8 mouse cellular contexts compared by ENCODE assay signal in genomic region chr3:104817991-104818748, GRCm38 (mm10). TPM values are rescaled to one million over a fixed set of nuclear protein-coding genes. Genes with fewer than 3 reads are reported as not detected.
A peak's percentile ranks its signal among the peaks of the same experiment; 100 is the strongest.
DNase-seq lines count a peak whose midpoint lies in the region; ATAC-seq and TF ChIP-seq lines count a peak whose summit lies in the region.

Gene Mov10, minus strand, starts transcription at chr3:104818563.

- H3K27ac ChIP-seq in CH12.LX (ENCODE audit: insufficient read depth, low read depth): peak within 1 kb of the TSS; percentile 50
- peak within 1 kb of the TSS; percentile 87 to 96 for H3K27ac ChIP-seq in heart, embryonic 14.5 days (replicated peaks in 1 of 2; ENCODE audit: control insufficient read depth in 1 of 2, insufficient read depth in 1 of 2, low read depth in 2 of 2, low read length in 2 of 2)
- peak within 1 kb of the TSS; percentile 99 for H3K27ac ChIP-seq in kidney, postnatal 0 days
- H3K27ac ChIP-seq in liver, postnatal 0 days (ENCODE audit: low read depth): peak within 1 kb of the TSS; percentile 90
- peak within 1 kb of the TSS; percentile 73 for H3K27ac ChIP-seq in neural tube, embryonic 13.5 days (replicated peaks)

- no peaks in the 10 kb centered on the region for H3K9me3 ChIP-seq in CH12.LX (replicated peaks; ENCODE audit: low read length)
- H3K9me3 ChIP-seq in heart, embryonic 14.5 days (ENCODE audit: control insufficient read depth, low read length): no peaks in the 10 kb centered on the region
- H3K9me3 ChIP-seq in kidney, postnatal 0 days (replicated peaks; ENCODE audit: low read length): no peaks in the 10 kb centered on the region
- no peaks in the 10 kb centered on the region for H3K9me3 ChIP-seq in liver, postnatal 0 days (ENCODE audit: low read length)
- no peaks in the 10 kb centered on the region for H3K9me3 ChIP-seq in neural tube, embryonic 13.5 days

- H3K9ac ChIP-seq in CH12.LX (ENCODE audit: insufficient read depth, low read depth): peak within 1 kb of the TSS; percentile 87
- peak within 1 kb of the TSS; percentile 97 for H3K9ac ChIP-seq in heart, embryonic 14.5 days (ENCODE audit: low read length)
- H3K9ac ChIP-seq in kidney, postnatal 0 days (ENCODE audit: low read depth, low read length): peak within 1 kb of the TSS; percentile 98
- peak within 1 kb of the TSS; percentile 95 for H3K9ac ChIP-seq in liver, postnatal 0 days (replicated peaks)
- H3K9ac ChIP-seq in neural tube, embryonic 13.5 days: peak within 1 kb of the TSS; percentile 83

- dilution Hi-C loops in CH12.LX (cut with MboI; ENCODE audit: extremely low pct_ligation_motif_present, extremely low pct_unique_long_range_greater_than_20kb, low sequenced_read_pairs): no loop called here

- no peak for TF ChIP-seq CTCF in CH12.LX (conservative IDR thresholded peaks at IDR 0.05 in 1 of 2, IDR thresholded peaks at IDR 0.05 in 1 of 2; ENCODE audit: low read depth in 2 of 2, low read length in 2 of 2)
- TF ChIP-seq CTCF in brain, embryonic 14.5 days (IDR thresholded peaks at IDR 0.05; ENCODE audit: borderline replicate concordance, extremely low read depth, insufficient read depth, insufficient read length): no peak
- no peak for TF ChIP-seq CTCF in kidney, postnatal 0 days (IDR thresholded peaks at IDR 0.05; ENCODE audit: low read depth)
- no peak for TF ChIP-seq CTCF in liver, postnatal 0 days (IDR thresholded peaks at IDR 0.05; ENCODE audit: low read depth)

- TF ChIP-seq RAD21 in CH12.LX (IDR thresholded peaks at IDR 0.05; ENCODE audit: low read depth, low read length): no peak

- no peak for TF ChIP-seq EP300 in CH12.LX (IDR thresholded peaks at IDR 0.05; ENCODE audit: low read length)
- TF ChIP-seq EP300 in liver, postnatal 0 days (IDR thresholded peaks at IDR 0.05; ENCODE audit: low read depth): no peak

- peak within 1 kb of the TSS; percentile 92 for H3K4me2 ChIP-seq in CH12.LX (ENCODE audit: insufficient read depth, low read depth, poor library complexity, severe bottlenecking)
- peak within 1 kb of the TSS; percentile 78 for H3K4me2 ChIP-seq in heart, embryonic 14.5 days (ENCODE audit: low read length)
- H3K4me2 ChIP-seq in kidney, postnatal 0 days (ENCODE audit: low read length): peak within 1 kb of the TSS; percentile 81
- H3K4me2 ChIP-seq in liver, postnatal 0 days (ENCODE audit: low read depth, low read length): peak within 1 kb of the TSS; percentile 89
- H3K4me2 ChIP-seq in neural tube, embryonic 13.5 days: peak within 1 kb of the TSS; percentile 98

- no peaks in the 10 kb centered on the region for H3K27me3 ChIP-seq in CH12.LX (replicated peaks)
- no peaks in the 10 kb centered on the region for H3K27me3 ChIP-seq in heart, embryonic 14.5 days (ENCODE audit: control insufficient read depth, insufficient read depth, low read length)
- H3K27me3 ChIP-seq in kidney, postnatal 0 days (ENCODE audit: insufficient read depth, low read length): no peaks in the 10 kb centered on the region
- no peaks in the 10 kb centered on the region for H3K27me3 ChIP-seq in liver, postnatal 0 days (ENCODE audit: insufficient read depth, low read length)
- no peaks in the 10 kb centered on the region for H3K27me3 ChIP-seq in neural tube, embryonic 13.5 days

- peak within 1 kb of the TSS; percentile 80 to 90 (median 88) for H3K4me3 ChIP-seq in CH12.LX (replicated peaks in 1 of 3; ENCODE audit: low read depth in 2 of 3, low read length in 2 of 3, poor library complexity in 1 of 3)
- peak within 1 kb of the TSS; percentile 68 to 94 for H3K4me3 ChIP-seq in heart, embryonic 14.5 days (ENCODE audit: control insufficient read depth in 1 of 2, insufficient read depth in 1 of 2, low read depth in 1 of 2, low read length in 2 of 2)
- H3K4me3 ChIP-seq in kidney, postnatal 0 days (replicated peaks; ENCODE audit: low read depth, low read length): peak within 1 kb of the TSS; percentile 95
- peak within 1 kb of the TSS; percentile 80 for H3K4me3 ChIP-seq in liver, postnatal 0 days (ENCODE audit: low read depth, low read length)
- peak within 1 kb of the TSS; percentile 73 for H3K4me3 ChIP-seq in neural tube, embryonic 13.5 days

- H3K79me2 ChIP-seq in CH12.LX (replicated peaks; ENCODE audit: control insufficient read depth, extremely low read depth, insufficient read depth, poor library complexity, severe bottlenecking): no peaks in the 10 kb centered on the region

- peak; percentile 58 for DNase-seq in CH12.LX (ENCODE audit: extremely low read depth)
- DNase-seq in brain, embryonic 14.5 days (ENCODE audit: low read depth): peak; percentile 71
- DNase-seq in kidney, postnatal 0 days (ENCODE audit: low spot score): peak; percentile 95
- peak; percentile 87 for DNase-seq in liver, postnatal 0 days
- DNase-seq in testis, postnatal 10 days (ENCODE audit: low spot score): peak; percentile 92

- peaks cover 7 to 26% of the 10 kb centered on the region in 2 experiments for H3K36me3 ChIP-seq in CH12.LX (replicated peaks in 1 of 2; ENCODE audit: control insufficient read depth in 1 of 2, insufficient read depth in 1 of 2, low read length in 1 of 2)
- peaks cover 16% of the 10 kb centered on the region for H3K36me3 ChIP-seq in heart, embryonic 14.5 days (ENCODE audit: control insufficient read depth, insufficient read depth, low read length)
- H3K36me3 ChIP-seq in kidney, postnatal 0 days (ENCODE audit: insufficient read depth, low read length): no peaks in the 10 kb centered on the region
- H3K36me3 ChIP-seq in liver, postnatal 0 days (replicated peaks; ENCODE audit: insufficient read depth, low read length): peaks cover 16% of the 10 kb centered on the region; the same call in 1 of the 2 replicates
- H3K36me3 ChIP-seq in neural tube, embryonic 13.5 days: peaks cover 21% of the 10 kb centered on the region

- TF ChIP-seq POLR2A in CH12.LX (IDR thresholded peaks at IDR 0.05; ENCODE audit: low read depth, low read length): peak; percentile 49
- no peak for TF ChIP-seq POLR2A in brain, embryonic 14.5 days (IDR thresholded peaks at IDR 0.05; ENCODE audit: borderline replicate concordance, extremely low read depth, insufficient read depth, insufficient read length, poor library complexity, severe bottlenecking)

- in situ Hi-C loops in CH12.LX (cut with MboI; ENCODE audit: low pct_ligation_motif_present, low pct_unique_long_range_greater_than_20kb, low sequenced_read_pairs): no loop called here

- under 1% methylated on average over 36 of the region's 40 CpGs for WGBS in heart, embryonic 14.5 days
- WGBS in kidney, postnatal 0 days: under 1% methylated on average over 36 of the region's 40 CpGs
- under 1% methylated on average over 40 of the region's 40 CpGs for WGBS in liver, postnatal 0 days (ENCODE audit: insufficient replicate concordance)
- WGBS in neural tube, embryonic 13.5 days: 0% methylated on average over 40 of the region's 40 CpGs

- peaks cover 10 to 60% of the 10 kb centered on the region in 2 experiments for H3K4me1 ChIP-seq in CH12.LX (ENCODE audit: control insufficient read depth in 1 of 2, insufficient read depth in 2 of 2)
- peaks cover 5 to 40% of the 10 kb centered on the region in 2 experiments for H3K4me1 ChIP-seq in heart, embryonic 14.5 days (ENCODE audit: control insufficient read depth in 2 of 2, insufficient read depth in 2 of 2, low read length in 2 of 2)
- H3K4me1 ChIP-seq in kidney, postnatal 0 days (replicated peaks; ENCODE audit: insufficient read depth, low read length): peaks cover 17% of the 10 kb centered on the region
- peaks cover 19% of the 10 kb centered on the region for H3K4me1 ChIP-seq in liver, postnatal 0 days (ENCODE audit: insufficient read depth)
- peaks cover 15% of the 10 kb centered on the region for H3K4me1 ChIP-seq in neural tube, embryonic 13.5 days (replicated peaks)

- ATAC-seq in erythroid progenitor cell, adult 5-6 weeks (replicated peaks; ENCODE audit: low FRiP score, poor library complexity, severe bottlenecking): peak; percentile 73
- peak; percentile 85 for ATAC-seq in heart, embryonic 14.5 days (ENCODE audit: insufficient number of reproducible peaks, insufficient read depth, low FRiP score, low read depth)
- peak; percentile 95 for ATAC-seq in kidney, postnatal 0 days (replicated peaks; ENCODE audit: low FRiP score, low read depth)
- peak; percentile 89 for ATAC-seq in liver, postnatal 0 days
- ATAC-seq in neural tube, embryonic 13.5 days (ENCODE audit: low read depth): peak; percentile 81

TF ChIP-seq in CH12.LX, 34 proteins besides CTCF, POLR2A, EP300 and RAD21 (continues in another document):
- TF ChIP-seq JUN (IDR thresholded peaks at IDR 0.05; ENCODE audit: insufficient read depth, low read depth, low read length) (no peak), TBP (conservative IDR thresholded peaks at IDR 0.05; ENCODE audit: low read depth, low read length) (no peak), SIN3A (IDR thresholded peaks at IDR 0.05; ENCODE audit: low read length) (peak; percentile 69; the same call in 1 of the 2 replicates), MXI1 (IDR thresholded peaks at IDR 0.05; ENCODE audit: low read depth, low read length) (peak; percentile 34), ZMIZ1 (IDR thresholded peaks at IDR 0.05; ENCODE audit: low read depth, low read length) (no peak; the same call in 1 of the 2 replicates), ELF1 (IDR thresholded peaks at IDR 0.05; ENCODE audit: low read depth, low read length) (peak; percentile 71), MAX (IDR thresholded peaks at IDR 0.05; ENCODE audit: low read length) (0 out of 2 replicates have a peak, but pooled peaks have one; percentile 29), POLR2AphosphoS2 (IDR thresholded peaks at IDR 0.05; ENCODE audit: low read depth, low read length) (0 out of 2 replicates have a peak, but pooled peaks have one; percentile 31), NELFE (IDR thresholded peaks at IDR 0.05; ENCODE audit: low read depth, low read length) (peak; percentile 30; the same call in 1 of the 2 replicates), GABPA (IDR thresholded peaks at IDR 0.05; ENCODE audit: insufficient replicate concordance, low read depth, low read length) (no peak), USF1 (IDR thresholded peaks at IDR 0.05; ENCODE audit: low read depth, low read length) (no peak), IRF4 (IDR thresholded peaks at IDR 0.05; ENCODE audit: low read depth, low read length) (peak; percentile 92), CHD2 (IDR thresholded peaks at IDR 0.05; ENCODE audit: low read length) (peak; percentile 66)

RNA-seq across cellular contexts. Expression of gene Mov10, which starts in this region (rescaled TPM):
- total RNA-seq in CH12.LX (2012; rRNA removed): 15.2 and 18.4 TPM in 2 replicates
- 7.2 and 7.9 TPM in 2 replicates for total RNA-seq in CH12.LX (2014; rRNA removed)
- 28.0 and 31.9 TPM in 2 replicates for polyA plus RNA-seq in CH12.LX (2012; ENCODE audit: insufficient read length, low read depth)
- polyA plus RNA-seq in brain, embryonic 14.5 days (2012; rRNA removed): 6.0 and 8.6 TPM in 2 replicates
- total RNA-seq in erythroid progenitor cell, adult 5-6 weeks (2015; ENCODE audit: low replicate concordance): 2.1 and 2.9 TPM in 2 replicates
- 0.64 and 3.6 TPM in 2 replicates for total RNA-seq in erythroid progenitor cell, adult 5-6 weeks (2017; ENCODE audit: low replicate concordance)
- polyA plus RNA-seq in heart, embryonic 14.5 days (2014; fragmentation: Nextera tagmentation; extraction: Ambion mirVana): 20.9 and 22.1 TPM in 2 replicates
- polyA plus RNA-seq in kidney, postnatal 0 days (2015; fragmentation: Nextera tagmentation; extraction: Ambion mirVana): 38.4 and 42.6 TPM in 2 replicates
- 36.1 and 37.3 TPM in 2 replicates for polyA plus RNA-seq in liver, postnatal 0 days (2015; fragmentation: Nextera tagmentation; extraction: Ambion mirVana)
- 13.4 and 13.8 TPM in 2 replicates for polyA plus RNA-seq in neural tube, embryonic 13.5 days (2015; fragmentation: Nextera tagmentation; extraction: Ambion mirVana)

Comparison
In these comparisons a context has a peak if more than half of its experiments do, and no peak if none do; other contexts are left out.
1. Peak in every context shown above with its lines: DNase-seq, ATAC-seq, H3K4me3 ChIP-seq and H3K27ac ChIP-seq.